Mouse (Mus musculus): ENCODE measurements at regions not wholly inside any gene's neighbourhood (a gene's known extent, or its start where the extent isn't known, plus 50 kb on each side); places are given as distances from the start of the nearest gene placed in this dataset.

DNA sequence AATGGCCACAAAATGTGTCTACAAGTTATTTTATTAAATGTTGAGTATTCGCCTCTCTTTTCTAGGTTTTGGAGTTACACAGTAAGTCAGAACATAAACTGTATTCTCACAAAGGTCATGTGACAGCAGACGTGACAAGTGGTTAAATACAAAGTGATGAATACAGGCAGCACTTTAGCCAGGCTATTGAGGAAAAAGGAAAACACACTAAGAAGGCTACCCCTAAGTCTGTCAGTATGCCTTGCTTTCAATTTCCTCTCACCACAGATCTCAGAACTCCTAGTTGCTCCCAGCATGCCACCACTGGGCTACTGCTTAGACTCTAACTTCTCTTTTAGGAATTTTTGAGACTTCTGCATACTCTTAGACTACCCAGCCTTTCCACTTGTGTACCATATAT, 297.9 kb upstream of the Pex5l start:
- no peaks in the 10 kb centered on the region for H3K27me3 ChIP-seq (ENCODE audit: insufficient read depth, low read length)
- WGBS: 65% methylated on average over 2 of the region's 2 CpGs
- no peaks in the 10 kb centered on the region for H3K4me1 ChIP-seq (ENCODE audit: insufficient read depth, low read length)
- no peak for ATAC-seq (ENCODE audit: low FRiP score, low TSS enrichment)
- H3K9ac ChIP-seq (replicated peaks; ENCODE audit: low read length): no peak overlapping the region
- no peak overlapping the region for H3K4me3 ChIP-seq (ENCODE audit: low read length)
- H3K36me3 ChIP-seq (ENCODE audit: insufficient read depth, low read length): no peaks in the 10 kb centered on the region
- H3K27ac ChIP-seq (ENCODE audit: low read length): no peak overlapping the region
- no peak overlapping the region for H3K4me2 ChIP-seq (replicated peaks; ENCODE audit: low read depth, low read length)
- H3K9me3 ChIP-seq (ENCODE audit: low read length): no peaks in the 10 kb centered on the region

DNA sequence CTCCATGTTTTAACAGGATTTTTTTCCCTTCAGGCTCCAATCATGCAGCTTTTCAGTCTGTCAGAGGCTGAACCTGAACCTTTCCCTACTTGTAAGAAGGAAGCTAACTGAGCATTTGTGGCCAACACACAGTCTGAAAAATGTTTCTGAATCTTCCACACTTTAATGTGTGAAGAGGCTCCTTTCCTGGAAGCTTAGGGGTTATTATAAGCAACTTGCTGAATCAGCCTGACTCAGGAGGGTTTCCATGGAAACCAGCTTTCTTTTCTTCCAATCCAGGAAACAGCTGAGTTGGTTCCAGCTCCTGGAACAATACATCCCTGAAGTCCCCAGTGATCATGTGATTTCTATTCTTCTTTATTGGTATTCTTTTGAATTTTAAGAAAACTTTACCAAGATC, 297.5 kb upstream of the Pex5l start:
- Histone ChIP-seq H3K4me2 (replicated peaks; ENCODE audit: low read depth, low read length) (no peak overlapping the region), H3K9me3 (ENCODE audit: low read length) (no peaks in the 10 kb centered on the region), H3K4me3 (ENCODE audit: low read length) (no peak overlapping the region), H3K27ac (ENCODE audit: low read length) (no peak overlapping the region), H3K9ac (replicated peaks; ENCODE audit: low read length) (no peak overlapping the region), H3K27me3 (ENCODE audit: insufficient read depth, low read length) (no peaks in the 10 kb centered on the region), H3K4me1 (ENCODE audit: insufficient read depth, low read length) (no peaks in the 10 kb centered on the region), H3K36me3 (ENCODE audit: insufficient read depth, low read length) (no peaks in the 10 kb centered on the region)
- no peak for ATAC-seq (ENCODE audit: low FRiP score, low TSS enrichment)

DNA sequence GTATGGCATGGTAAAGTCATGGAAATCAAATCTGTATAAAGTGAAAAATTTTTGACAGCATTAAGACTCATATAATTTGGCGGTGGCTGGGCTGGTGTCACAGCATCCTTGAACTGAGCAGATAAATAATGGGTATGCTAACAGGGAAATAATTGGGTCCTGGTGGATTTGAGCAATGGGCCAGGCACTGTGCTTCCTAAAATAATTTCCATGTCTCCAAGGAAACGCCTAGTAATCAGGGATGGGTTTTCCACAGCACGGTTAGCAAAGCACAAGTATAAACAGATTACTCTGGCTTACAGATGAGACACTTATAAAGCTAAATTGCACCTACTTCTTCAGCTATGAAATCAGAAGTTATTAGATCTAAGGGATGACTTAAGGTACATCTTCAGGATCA, 273.9 kb upstream of the Pex5l start:
- H3K4me2 ChIP-seq (replicated peaks; ENCODE audit: low read depth, low read length): no peak overlapping the region
- ATAC-seq (ENCODE audit: low FRiP score, low TSS enrichment): no peak
- H3K4me3 ChIP-seq (ENCODE audit: low read length): no peak overlapping the region
- no peak overlapping the region for H3K9ac ChIP-seq (replicated peaks; ENCODE audit: low read length)
- no peak overlapping the region for H3K27ac ChIP-seq (ENCODE audit: low read length)
- no peaks in the 10 kb centered on the region for H3K4me1 ChIP-seq (ENCODE audit: insufficient read depth, low read length)
- H3K36me3 ChIP-seq (ENCODE audit: insufficient read depth, low read length): no peaks in the 10 kb centered on the region
- H3K27me3 ChIP-seq (ENCODE audit: insufficient read depth, low read length): no peaks in the 10 kb centered on the region
- WGBS: 80% methylated on average over 3 of the region's 3 CpGs
- no peaks in the 10 kb centered on the region for H3K9me3 ChIP-seq (ENCODE audit: low read length)

DNA sequence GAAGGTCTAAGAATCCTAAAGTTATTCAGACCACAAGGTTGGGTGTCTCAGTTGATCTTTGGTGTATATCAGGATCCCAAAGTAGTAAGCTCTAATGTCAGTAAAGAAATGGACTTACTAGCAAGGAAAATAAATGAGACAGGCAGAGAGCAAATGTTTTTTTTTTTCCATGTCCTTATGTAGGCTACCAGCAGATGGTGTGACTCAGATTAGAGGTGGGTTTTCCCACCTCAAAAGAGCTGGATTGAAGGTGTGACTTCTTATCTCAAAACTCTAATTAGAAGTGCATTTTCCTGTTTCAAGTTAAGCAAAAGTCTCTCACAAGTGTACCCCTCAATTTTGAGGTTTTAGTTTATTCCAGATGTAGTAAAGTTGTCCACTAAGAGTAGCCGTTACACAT, 273.3 kb upstream of the Pex5l start:
- no peak overlapping the region for H3K9ac ChIP-seq (replicated peaks; ENCODE audit: low read length)

DNA sequence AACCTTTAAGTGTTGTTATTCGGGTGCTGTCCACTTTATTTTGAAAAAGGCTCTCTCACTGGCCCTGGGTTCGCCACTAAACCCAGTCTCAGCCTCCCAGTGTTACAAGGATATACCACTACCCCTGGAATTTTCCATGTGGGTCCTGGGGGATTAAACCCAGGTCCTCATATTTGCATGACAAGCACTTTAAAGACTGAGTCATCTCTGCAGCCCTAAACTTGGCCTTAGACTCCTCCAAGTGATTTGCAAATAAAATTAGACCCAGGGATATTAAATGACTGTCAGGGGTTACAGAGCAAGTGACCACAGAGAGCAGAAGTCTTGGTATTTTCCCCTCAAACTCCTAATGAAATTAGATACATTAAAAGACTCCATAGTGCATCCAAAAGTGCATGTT, 258.9 kb upstream of the Pex5l start:
- ATAC-seq (ENCODE audit: low FRiP score, low TSS enrichment): no peak
- H3K9me3 ChIP-seq (ENCODE audit: low read length): no peaks in the 10 kb centered on the region
- no peaks in the 10 kb centered on the region for H3K27me3 ChIP-seq (ENCODE audit: insufficient read depth, low read length)
- H3K4me3 ChIP-seq (ENCODE audit: low read length): no peak overlapping the region
- no peak overlapping the region for H3K4me2 ChIP-seq (replicated peaks; ENCODE audit: low read depth, low read length)
- no peak overlapping the region for H3K9ac ChIP-seq (replicated peaks; ENCODE audit: low read length)
- H3K4me1 ChIP-seq (ENCODE audit: insufficient read depth, low read length): no peaks in the 10 kb centered on the region
- 79% methylated on average over 2 of the region's 2 CpGs for WGBS
- no peaks in the 10 kb centered on the region for H3K36me3 ChIP-seq (ENCODE audit: insufficient read depth, low read length)
- H3K27ac ChIP-seq (ENCODE audit: low read length): no peak overlapping the region

More for the DNA sequence above, 273.3 kb upstream of the Pex5l start:
- Histone ChIP-seq H3K27ac (ENCODE audit: low read length) (no peak overlapping the region), H3K27me3 (ENCODE audit: insufficient read depth, low read length) (no peaks in the 10 kb centered on the region), H3K4me1 (ENCODE audit: insufficient read depth, low read length) (no peaks in the 10 kb centered on the region), H3K36me3 (ENCODE audit: insufficient read depth, low read length) (no peaks in the 10 kb centered on the region), H3K4me3 (ENCODE audit: low read length) (no peak overlapping the region), H3K4me2 (replicated peaks; ENCODE audit: low read depth, low read length) (no peak overlapping the region), H3K9me3 (ENCODE audit: low read length) (no peaks in the 10 kb centered on the region)
- ATAC-seq (ENCODE audit: low FRiP score, low TSS enrichment): no peak
- WGBS: 69% methylated on average over 1 of the region's 1 CpGs

DNA sequence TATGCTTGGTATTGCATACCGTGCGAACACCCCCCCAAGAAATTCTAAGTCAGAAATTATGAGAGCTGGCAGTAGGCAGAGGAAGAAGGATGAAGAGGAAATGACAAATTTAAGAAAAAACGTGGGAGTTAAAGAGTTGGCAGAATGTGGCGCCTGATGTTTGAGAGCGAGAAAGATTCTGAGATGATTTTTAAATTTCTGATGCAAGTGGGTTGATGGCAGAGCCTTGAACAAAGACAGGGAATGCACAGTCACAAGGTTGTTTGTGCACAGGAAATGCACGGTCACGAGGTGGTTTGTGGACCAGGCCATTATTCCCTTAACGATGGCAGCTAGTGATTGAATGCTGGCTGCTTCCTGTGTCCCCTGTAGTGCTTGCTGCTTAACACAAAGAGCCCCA, 256.3 kb upstream of the Pex5l start:
- 60% methylated on average over 8 of the region's 8 CpGs for WGBS
- H3K27me3 ChIP-seq (ENCODE audit: insufficient read depth, low read length): no peaks in the 10 kb centered on the region
- no peak overlapping the region for H3K4me3 ChIP-seq (ENCODE audit: low read length)
- H3K27ac ChIP-seq (ENCODE audit: low read length): no peak overlapping the region
- H3K36me3 ChIP-seq (ENCODE audit: insufficient read depth, low read length): no peaks in the 10 kb centered on the region
- no peaks in the 10 kb centered on the region for H3K9me3 ChIP-seq (ENCODE audit: low read length)
- ATAC-seq (ENCODE audit: low FRiP score, low TSS enrichment): no peak
- no peak overlapping the region for H3K9ac ChIP-seq (replicated peaks; ENCODE audit: low read length)
- H3K4me1 ChIP-seq (ENCODE audit: insufficient read depth, low read length): no peaks in the 10 kb centered on the region
- H3K4me2 ChIP-seq (replicated peaks; ENCODE audit: low read depth, low read length): no peak overlapping the region

DNA sequence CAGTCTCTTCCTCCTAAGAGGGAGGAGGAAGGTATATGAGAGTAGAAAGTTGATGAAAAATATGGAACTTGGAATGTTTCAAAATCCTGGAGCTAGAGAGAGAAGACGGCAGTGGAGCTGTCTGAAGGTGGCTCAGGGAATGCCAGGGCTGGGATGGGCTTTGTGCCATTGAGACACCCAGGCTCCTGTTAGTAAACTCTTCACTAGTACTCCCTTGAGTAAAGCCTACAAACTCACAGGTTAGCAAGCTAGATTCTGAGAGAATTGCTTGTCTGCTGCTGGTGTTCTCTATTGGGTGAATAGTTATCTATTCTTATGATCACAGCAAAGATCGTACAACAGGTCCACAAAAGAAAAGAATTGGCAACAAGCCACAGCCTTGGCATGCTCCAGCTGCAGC, 255.3 kb upstream of the Pex5l start:
- 84% methylated on average over 2 of the region's 2 CpGs for WGBS
- Histone ChIP-seq H3K27me3 (ENCODE audit: insufficient read depth, low read length) (no peaks in the 10 kb centered on the region), H3K4me2 (replicated peaks; ENCODE audit: low read depth, low read length) (no peak overlapping the region), H3K9ac (replicated peaks; ENCODE audit: low read length) (no peak overlapping the region), H3K36me3 (ENCODE audit: insufficient read depth, low read length) (no peaks in the 10 kb centered on the region), H3K4me3 (ENCODE audit: low read length) (no peak overlapping the region), H3K9me3 (ENCODE audit: low read length) (no peaks in the 10 kb centered on the region), H3K4me1 (ENCODE audit: insufficient read depth, low read length) (no peaks in the 10 kb centered on the region), H3K27ac (ENCODE audit: low read length) (no peak overlapping the region)
- no peak for ATAC-seq (ENCODE audit: low FRiP score, low TSS enrichment)

DNA sequence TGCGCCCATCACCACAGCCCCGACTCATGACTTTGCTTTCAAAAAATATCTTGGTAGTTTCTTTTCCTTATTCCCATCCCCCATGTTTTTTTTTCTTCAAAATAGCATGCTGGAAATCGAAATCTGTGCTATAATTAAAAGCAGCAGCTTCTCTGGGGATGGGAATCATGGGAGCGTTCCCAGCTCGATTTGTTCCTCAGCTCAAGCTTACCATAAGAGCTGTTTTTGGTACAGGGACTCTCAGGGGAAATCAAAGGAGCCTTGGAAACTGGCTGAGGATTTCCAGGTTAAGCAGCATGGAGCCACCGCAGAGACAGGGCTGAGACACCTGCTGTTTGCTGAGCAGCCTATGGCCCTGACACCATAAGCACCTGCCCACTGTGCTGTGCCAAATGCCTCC, 254.2 kb upstream of the Pex5l start:
- Histone ChIP-seq H3K27me3 (ENCODE audit: insufficient read depth, low read length) (no peaks in the 10 kb centered on the region), H3K4me2 (replicated peaks; ENCODE audit: low read depth, low read length) (no peak overlapping the region), H3K9me3 (ENCODE audit: low read length) (no peaks in the 10 kb centered on the region), H3K4me1 (ENCODE audit: insufficient read depth, low read length) (no peaks in the 10 kb centered on the region), H3K27ac (ENCODE audit: low read length) (no peak overlapping the region), H3K4me3 (ENCODE audit: low read length) (no peak overlapping the region), H3K9ac (replicated peaks; ENCODE audit: low read length) (no peak overlapping the region), H3K36me3 (ENCODE audit: insufficient read depth, low read length) (no peaks in the 10 kb centered on the region)
- no peak for ATAC-seq (ENCODE audit: low FRiP score, low TSS enrichment)
- 77% methylated on average over 6 of the region's 6 CpGs for WGBS

DNA sequence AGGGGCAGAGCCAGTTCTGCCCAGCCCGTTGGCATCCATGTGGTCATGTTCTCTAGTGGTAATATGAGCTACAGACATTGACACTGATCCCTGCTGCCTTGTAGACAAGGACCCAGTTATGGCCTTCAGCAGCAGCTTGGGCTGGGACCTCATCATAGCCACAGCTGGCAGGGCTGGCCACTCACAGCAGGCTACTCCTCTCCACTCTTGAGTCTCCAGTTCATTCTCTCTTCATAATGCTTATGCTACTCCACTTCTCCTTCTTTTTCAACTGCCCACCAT, 249.4 kb upstream of the Pex5l start:
- WGBS: 73% methylated on average over 1 of the region's 1 CpGs
- Histone ChIP-seq H3K27me3 (ENCODE audit: insufficient read depth, low read length) (no peaks in the 10 kb centered on the region), H3K9me3 (ENCODE audit: low read length) (no peaks in the 10 kb centered on the region), H3K9ac (replicated peaks; ENCODE audit: low read length) (no peak overlapping the region), H3K4me3 (ENCODE audit: low read length) (no peak overlapping the region), H3K4me1 (ENCODE audit: insufficient read depth, low read length) (no peaks in the 10 kb centered on the region), H3K36me3 (ENCODE audit: insufficient read depth, low read length) (no peaks in the 10 kb centered on the region), H3K4me2 (replicated peaks; ENCODE audit: low read depth, low read length) (no peak overlapping the region), H3K27ac (ENCODE audit: low read length) (no peak overlapping the region)
- ATAC-seq (ENCODE audit: low FRiP score, low TSS enrichment): no peak

DNA sequence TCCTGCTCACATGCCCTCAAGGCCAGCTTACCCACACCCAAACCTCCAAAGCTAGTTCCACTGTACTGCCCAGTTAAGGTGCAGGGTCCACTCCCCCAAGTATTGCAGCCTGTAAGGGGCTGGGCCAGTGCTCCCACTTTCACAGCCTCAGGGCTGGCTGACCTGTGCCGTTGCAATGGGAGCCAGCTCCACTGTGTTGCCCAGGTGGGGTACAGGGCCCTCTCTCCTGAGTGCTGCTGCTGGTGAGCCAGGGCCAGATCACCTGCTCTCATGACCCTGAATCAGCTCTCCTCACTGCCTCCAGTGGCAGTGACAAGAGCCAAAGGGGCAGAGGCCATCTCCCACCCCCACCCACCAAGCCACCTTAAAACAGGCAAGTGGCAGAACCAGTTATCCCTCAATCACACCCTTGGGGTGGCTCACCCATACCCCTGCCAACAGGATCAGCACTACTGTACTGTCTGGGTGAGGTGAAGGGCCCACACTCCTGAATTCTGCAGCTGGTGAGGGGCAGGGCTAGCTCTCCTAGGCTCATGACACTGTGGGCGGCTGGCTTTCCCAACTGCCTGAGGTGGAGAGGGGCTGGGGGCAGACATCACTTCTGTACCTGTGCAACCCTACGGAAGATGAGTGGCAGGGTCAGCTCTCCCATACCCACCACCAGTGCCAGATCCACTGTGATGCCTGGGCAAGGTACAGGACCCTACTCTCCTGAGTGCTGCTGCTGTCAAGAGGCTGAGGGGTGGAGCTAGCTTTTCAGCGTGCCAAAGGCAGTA, 248.9 kb upstream of the Pex5l start:
- 0 out of 2 replicates have a peak, but pooled peaks have one; percentile 46 for ATAC-seq (ENCODE audit: low FRiP score, low TSS enrichment)
- no peaks in the 10 kb centered on the region for H3K9me3 ChIP-seq (ENCODE audit: low read length)
- H3K4me2 ChIP-seq (replicated peaks; ENCODE audit: low read depth, low read length): no peak overlapping the region
- no peaks in the 10 kb centered on the region for H3K27me3 ChIP-seq (ENCODE audit: insufficient read depth, low read length)
- no peaks in the 10 kb centered on the region for H3K4me1 ChIP-seq (ENCODE audit: insufficient read depth, low read length)
- no peak overlapping the region for H3K4me3 ChIP-seq (ENCODE audit: low read length)
- H3K27ac ChIP-seq (ENCODE audit: low read length): no peak overlapping the region
- no peaks in the 10 kb centered on the region for H3K36me3 ChIP-seq (ENCODE audit: insufficient read depth, low read length)
- 90% methylated on average over 4 of the region's 4 CpGs for WGBS
- no peak overlapping the region for H3K9ac ChIP-seq (replicated peaks; ENCODE audit: low read length)

All from kidney, embryonic 16.5 days (tissue).